Mouse (Mus musculus): ENCODE data around the gene Hspa1b.
"Not testable (repeated sequence)": the region's sequence is repeated elsewhere in the genome, so short reads cannot be mapped to it uniquely, and the experiment has no call there.

Hspa1b gene

GRCm38 (mm10) chr17:34981690-34982180 is 22.7 kb upstream of the Hspa1b start, which contains the start of gene Lsm2:
TSS of gene Lsm2 (plus strand) at chr17:34981862.
- DNase-seq: peak; percentile 83

GRCm38 (mm10) chr17:34980655-34981054 is 21.6 kb upstream of the Hspa1b start:
- DNase-seq: no peak

GRCm38 (mm10) chr17:34979631-34980030 is 20.6 kb upstream of the Hspa1b start:
- DNase-seq: no peak

- no peak for DNase-seq
Observed at GRCm38 (mm10) chr17:34978239-34978638, 19.2 kb upstream of the Hspa1b start.

GRCm38 (mm10) chr17:34977000-34977399 is 18.0 kb upstream of the Hspa1b start:
- DNase-seq: no peak

- no peak for DNase-seq
Observed at GRCm38 (mm10) chr17:34975581-34976492, 16.8 kb upstream of the Hspa1b start.

GRCm38 (mm10) chr17:34972069-34972749 is 13.2 kb upstream of the Hspa1b start, which contains the start of the genes Hspa1a and Hspa1l:
TSS of gene Hspa1a (minus strand) at chr17:34972156.
TSS of gene Hspa1l (plus strand) at chr17:34972703.
- DNase-seq: peak; percentile 49

- not testable (repeated sequence) for DNase-seq
Observed at GRCm38 (mm10) chr17:34971694-34972068, 12.6 kb upstream of the Hspa1b start.

GRCm38 (mm10) chr17:34970850-34971249 is 11.8 kb upstream of the Hspa1b start:
- not testable (repeated sequence) for DNase-seq

GRCm38 (mm10) chr17:34969822-34970221 is 10.8 kb upstream of the Hspa1b start, which contains the start of gene Gm20481:
TSS of gene Gm20481 (plus strand) at chr17:34969912.
- not testable (repeated sequence) for DNase-seq

- DNase-seq: no peak
Observed at GRCm38 (mm10) chr17:34965627-34966026, 6.6 kb upstream of the Hspa1b start.

GRCm38 (mm10) chr17:34964640-34965049 is 5.6 kb upstream of the Hspa1b start:
- no peak for DNase-seq

GRCm38 (mm10) chr17:34962841-34963240 is 3.8 kb upstream of the Hspa1b start:
- no peak for DNase-seq

- DNase-seq: no peak
Observed at GRCm38 (mm10) chr17:34962125-34962524, 3.1 kb upstream of the Hspa1b start.

- no peak for DNase-seq
Observed at GRCm38 (mm10) chr17:34960702-34961493, 1.9 kb upstream of the Hspa1b start.

- no peak for DNase-seq
Observed at GRCm38 (mm10) chr17:34959881-34960515, 960 bp upstream of the Hspa1b start.

- DNase-seq: not testable (repeated sequence)
Observed at GRCm38 (mm10) chr17:34958734-34959129, 306 bp downstream of the Hspa1b start.

- not testable (repeated sequence) for DNase-seq
Observed at GRCm38 (mm10) chr17:34957966-34958365, 1.1 kb downstream of the Hspa1b start.

GRCm38 (mm10) chr17:34957291-34957690 is 1.7 kb downstream of the Hspa1b start:
- not testable (repeated sequence) for DNase-seq

GRCm38 (mm10) chr17:34956340-34956739 is 2.7 kb downstream of the Hspa1b start:
- no peak for DNase-seq

GRCm38 (mm10) chr17:34955884-34956283 is 3.2 kb downstream of the Hspa1b start:
- DNase-seq: no peak

GRCm38 (mm10) chr17:34954831-34955230 is 4.2 kb downstream of the Hspa1b start:
- DNase-seq: no peak

All from right cerebral cortex, postnatal 4 days (tissue).